Mouse (Mus musculus): ENCODE measurements around the gene Mrps14. TPM values are rescaled to one million over a fixed set of nuclear protein-coding genes. Genes with fewer than 3 reads are reported as not detected.

Gene Mrps14
- 162 and 168 TPM in 2 replicates for polyA plus RNA-seq (2015; fragmentation: Nextera tagmentation; extraction: Ambion mirVana)

- peaks cover 14% of the 10 kb centered on the region for H3K36me3 ChIP-seq
- H3K27ac ChIP-seq = peak within 1 kb of the TSS; percentile 85
- peak within 1 kb of the TSS; percentile 70 for H3K4me2 ChIP-seq
- peaks cover 15% of the 10 kb centered on the region for H3K4me1 ChIP-seq (replicated peaks)
- no peaks in the 10 kb centered on the region for H3K27me3 ChIP-seq
- peak; percentile 100 for ATAC-seq (ENCODE audit: low FRiP score)
- H3K4me3 ChIP-seq = peak within 1 kb of the TSS; percentile 86
- H3K9me3 ChIP-seq = no peaks in the 10 kb centered on the region
- 6% methylated on average over 31 of the region's 31 CpGs for whole genome bisulfite sequencing
- H3K9ac ChIP-seq = peak within 1 kb of the TSS; percentile 88
Observed at GRCm38 (mm10) chr1:160194529-160195336, at the start of gene Mrps14. Gene Mrps14 (plus strand): TSS chr1:160195215.

GRCm38 (mm10) chr1:160145606-160146005, 49.4 kb upstream of the Mrps14 start:
- Histone ChIP-seq H3K36me3 (no peaks in the 10 kb centered on the region), H3K4me2 (no peak overlapping the region), H3K27ac (no peak overlapping the region), H3K27me3 (no peaks in the 10 kb centered on the region), H3K9me3 (no peaks in the 10 kb centered on the region), H3K9ac (no peak overlapping the region), H3K4me3 (no peak overlapping the region), H3K4me1 (replicated peaks) (peaks cover 8% of the 10 kb centered on the region; the same call in 1 of the 2 replicates)
- no peak for ATAC-seq (ENCODE audit: low FRiP score)
- 85% methylated on average over 3 of the region's 3 CpGs for WGBS

- Histone ChIP-seq H3K27me3 (no peaks in the 10 kb centered on the region), H3K9ac (no peak overlapping the region), H3K9me3 (no peaks in the 10 kb centered on the region), H3K36me3 (no peaks in the 10 kb centered on the region), H3K4me3 (no peak overlapping the region), H3K4me1 (replicated peaks) (peaks cover 8% of the 10 kb centered on the region; the same call in 1 of the 2 replicates), H3K4me2 (no peak overlapping the region), H3K27ac (no peak overlapping the region)
- WGBS = 87% methylated on average over 7 of the region's 7 CpGs
- no peak for ATAC-seq (ENCODE audit: low FRiP score)
Observed at GRCm38 (mm10) chr1:160147274-160147673, 47.7 kb upstream of the Mrps14 start.

DNA sequence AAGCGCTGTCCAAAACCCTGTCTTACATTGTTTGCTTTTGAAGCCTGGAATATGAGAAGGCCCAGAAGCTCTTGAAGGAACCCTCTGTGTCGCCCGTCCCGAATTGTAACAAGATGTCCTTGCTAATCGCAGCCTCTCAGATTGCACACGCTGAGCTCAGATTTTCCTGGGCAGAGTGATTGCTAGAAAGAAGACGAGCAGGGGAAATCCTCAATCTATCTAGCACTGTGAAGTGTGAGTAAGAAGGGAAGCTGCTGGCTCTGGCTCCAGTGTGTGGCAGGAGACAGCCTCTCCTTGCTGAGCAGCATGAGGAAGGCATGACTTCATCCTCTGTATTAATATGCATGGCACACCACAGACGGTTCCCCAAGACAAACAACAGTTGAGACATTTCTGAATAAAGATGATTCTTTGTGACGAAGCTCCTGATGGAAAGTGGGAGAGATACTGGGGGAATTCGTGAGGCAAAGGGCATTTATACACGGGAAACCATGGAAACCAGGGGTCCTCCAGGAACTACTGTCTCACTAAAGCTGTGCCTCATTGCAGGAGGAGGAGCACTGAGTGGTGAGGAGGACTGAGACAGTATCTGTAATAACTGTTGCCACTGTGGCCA, 45.6 kb upstream of the Mrps14 start:
- WGBS = 62% methylated on average over 11 of the region's 11 CpGs
- ATAC-seq (ENCODE audit: low FRiP score) = peak; percentile 68; the same call in 1 of the 2 replicates
- no peaks in the 10 kb centered on the region for H3K36me3 ChIP-seq

DNA sequence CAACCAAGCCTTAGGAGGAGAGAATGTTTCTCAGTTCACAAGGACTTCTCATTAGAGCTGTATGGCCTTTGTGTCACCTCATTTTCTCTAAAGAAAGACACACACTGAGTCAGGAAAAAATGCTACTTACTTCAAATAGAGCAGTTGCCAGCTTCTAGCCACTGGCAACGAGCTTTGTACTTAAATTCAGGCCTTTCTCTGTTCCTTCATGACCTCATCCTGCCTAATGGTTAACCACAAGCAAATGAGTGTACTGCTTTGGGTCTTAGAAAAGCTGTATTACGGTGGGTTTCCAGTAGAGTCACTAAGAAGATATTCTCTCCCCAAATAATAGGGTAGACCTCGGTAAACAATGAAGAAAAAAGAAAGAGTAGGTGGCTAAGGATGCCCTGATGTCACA, 44.3 kb upstream of the Mrps14 start:
- WGBS = 74% methylated on average over 3 of the region's 3 CpGs
- Histone ChIP-seq H3K4me1 (replicated peaks) (peaks cover 8% of the 10 kb centered on the region; the same call in 1 of the 2 replicates), H3K4me3 (no peak overlapping the region), H3K4me2 (no peak overlapping the region), H3K9me3 (no peaks in the 10 kb centered on the region), H3K27ac (no peak overlapping the region), H3K9ac (no peak overlapping the region), H3K36me3 (no peaks in the 10 kb centered on the region), H3K27me3 (no peaks in the 10 kb centered on the region)
- no peak for ATAC-seq (ENCODE audit: low FRiP score)

More for the DNA sequence above, 45.6 kb upstream of the Mrps14 start:
- no peaks in the 10 kb centered on the region for H3K27me3 ChIP-seq
- no peaks in the 10 kb centered on the region for H3K9me3 ChIP-seq
- H3K9ac ChIP-seq = no peak overlapping the region
- no peak overlapping the region; the same call in 1 of the 2 replicates for H3K27ac ChIP-seq
- peaks cover 8% of the 10 kb centered on the region; the same call in 1 of the 2 replicates for H3K4me1 ChIP-seq (replicated peaks)
- no peak overlapping the region for H3K4me2 ChIP-seq
- H3K4me3 ChIP-seq = no peak overlapping the region

DNA sequence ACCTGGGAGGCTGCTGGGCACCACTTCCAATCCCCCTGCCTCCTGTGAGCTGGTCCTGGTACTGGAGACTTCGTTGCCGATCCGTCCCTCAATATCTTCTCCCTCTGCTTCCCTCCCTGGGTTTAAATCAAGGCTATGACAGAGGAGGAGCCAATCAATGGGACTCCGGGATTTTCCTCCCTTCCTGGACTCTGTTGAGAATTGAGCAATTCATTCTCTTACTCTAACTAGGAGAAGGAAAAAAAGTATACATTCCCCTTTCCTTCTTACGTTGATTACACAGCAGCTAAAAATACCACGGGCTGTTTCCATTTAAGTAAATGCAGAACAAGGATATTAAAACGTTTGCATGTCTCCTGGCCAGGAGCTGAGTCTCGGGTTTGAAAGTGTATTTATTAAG, 41.5 kb upstream of the Mrps14 start, which contains the start of gene Tnn:
Gene Tnn (minus strand): TSS at position 101 of the 400 bp plus-strand sequence.
- no peaks in the 10 kb centered on the region for H3K36me3 ChIP-seq
- H3K9ac ChIP-seq = no peak within 1 kb of the TSS
- 80% methylated on average over 8 of the region's 8 CpGs for WGBS
- no peak for ATAC-seq (ENCODE audit: low FRiP score)
- peaks cover 8% of the 10 kb centered on the region; the same call in 1 of the 2 replicates for H3K4me1 ChIP-seq (replicated peaks)
- H3K27ac ChIP-seq = no peak within 1 kb of the TSS
- no peaks in the 10 kb centered on the region for H3K27me3 ChIP-seq
- no peak within 1 kb of the TSS for H3K4me3 ChIP-seq
- H3K9me3 ChIP-seq = no peaks in the 10 kb centered on the region
- no peak within 1 kb of the TSS for H3K4me2 ChIP-seq

GRCm38 (mm10) chr1:160158190-160158589, 36.8 kb upstream of the Mrps14 start:
- Histone ChIP-seq H3K27ac (no peak overlapping the region), H3K4me2 (no peak overlapping the region), H3K4me3 (no peak overlapping the region), H3K9ac (no peak overlapping the region), H3K9me3 (no peaks in the 10 kb centered on the region), H3K27me3 (no peaks in the 10 kb centered on the region), H3K36me3 (no peaks in the 10 kb centered on the region), H3K4me1 (replicated peaks) (no peaks in the 10 kb centered on the region)
- WGBS = 95% methylated on average over 2 of the region's 2 CpGs
- no peak for ATAC-seq (ENCODE audit: low FRiP score)

DNA sequence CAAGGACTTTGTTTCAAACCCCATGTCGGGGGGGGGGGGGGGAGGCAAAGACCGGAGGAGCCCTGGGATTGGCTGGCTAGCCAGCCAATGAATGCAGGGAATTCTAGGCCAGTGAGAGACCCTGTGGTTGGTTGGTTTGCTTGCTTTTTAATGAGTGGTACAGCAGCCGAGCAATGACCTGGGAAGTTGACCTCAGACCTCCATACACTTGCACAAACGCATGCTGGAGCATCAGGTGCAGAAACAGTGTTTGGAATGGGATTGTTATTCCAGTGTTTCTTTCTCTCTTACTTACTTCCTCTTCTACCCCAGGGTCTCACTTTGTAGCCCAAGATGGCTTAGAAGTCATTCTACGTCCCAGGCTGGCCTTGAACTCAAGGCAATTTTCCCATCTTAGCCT, 28.4 kb upstream of the Mrps14 start:
- 78% methylated on average over 3 of the region's 5 CpGs for WGBS
- no peaks in the 10 kb centered on the region for H3K9me3 ChIP-seq
- no peak overlapping the region for H3K9ac ChIP-seq
- H3K36me3 ChIP-seq = no peaks in the 10 kb centered on the region
- H3K27me3 ChIP-seq = no peaks in the 10 kb centered on the region
- H3K4me3 ChIP-seq = no peak overlapping the region
- no peak overlapping the region for H3K27ac ChIP-seq
- H3K4me1 ChIP-seq (replicated peaks) = no peaks in the 10 kb centered on the region
- no peak overlapping the region for H3K4me2 ChIP-seq
- ATAC-seq (ENCODE audit: low FRiP score) = no peak

GRCm38 (mm10) chr1:160176903-160177302, 18.1 kb upstream of the Mrps14 start:
- no peaks in the 10 kb centered on the region for H3K36me3 ChIP-seq
- H3K27me3 ChIP-seq = no peaks in the 10 kb centered on the region
- no peak overlapping the region for H3K9ac ChIP-seq
- H3K4me1 ChIP-seq (replicated peaks) = 0 out of 2 replicates have a peak, but pooled peaks cover 3% of the 10 kb centered on the region
- 62% methylated on average over 8 of the region's 8 CpGs for WGBS
- H3K4me3 ChIP-seq = no peak overlapping the region
- no peak for ATAC-seq (ENCODE audit: low FRiP score)
- H3K9me3 ChIP-seq = no peaks in the 10 kb centered on the region
- no peak overlapping the region for H3K27ac ChIP-seq
- no peak overlapping the region for H3K4me2 ChIP-seq

GRCm38 (mm10) chr1:160181216-160181615, 13.8 kb upstream of the Mrps14 start:
- H3K4me3 ChIP-seq = no peak overlapping the region
- no peaks in the 10 kb centered on the region for H3K36me3 ChIP-seq
- no peak overlapping the region for H3K27ac ChIP-seq
- no peaks in the 10 kb centered on the region for H3K9me3 ChIP-seq
- 0 out of 2 replicates have a peak, but pooled peaks cover 5% of the 10 kb centered on the region for H3K4me1 ChIP-seq (replicated peaks)
- no peak for ATAC-seq (ENCODE audit: low FRiP score)
- no peak overlapping the region for H3K4me2 ChIP-seq
- H3K27me3 ChIP-seq = 0 out of 2 replicates have a peak, but pooled peaks cover 2% of the 10 kb centered on the region
- 85% methylated on average over 4 of the region's 4 CpGs for WGBS
- no peak overlapping the region for H3K9ac ChIP-seq

- H3K36me3 ChIP-seq = no peaks in the 10 kb centered on the region
- 15% methylated on average over 5 of the region's 5 CpGs for WGBS
- peak; percentile 84 for ATAC-seq (ENCODE audit: low FRiP score)
Observed at GRCm38 (mm10) chr1:160184506-160184905, 10.5 kb upstream of the Mrps14 start.

DNA sequence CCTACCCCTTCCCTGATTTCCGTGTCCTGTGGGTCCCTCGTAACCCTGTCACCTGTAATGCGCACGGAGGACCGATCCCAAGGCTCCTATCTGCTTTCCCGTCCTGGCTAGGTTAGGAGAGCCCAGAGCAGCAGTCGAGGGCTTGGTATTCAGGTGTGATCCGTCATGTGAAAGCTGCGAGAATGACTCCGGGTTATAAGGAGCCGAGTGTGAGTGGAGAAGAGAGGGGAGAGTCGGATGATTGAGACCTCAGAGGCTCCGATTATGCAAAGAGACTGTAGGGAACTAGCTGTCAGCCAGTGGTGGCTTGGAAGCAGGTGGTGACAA, 285 bp downstream of the Mrps14 start:
- Histone ChIP-seq H3K27ac (peak overlapping the region; percentile 85), H3K4me3 (peak overlapping the region; percentile 86), H3K36me3 (peaks cover 18% of the 10 kb centered on the region), H3K4me2 (peak overlapping the region; percentile 70), H3K27me3 (no peaks in the 10 kb centered on the region), H3K9me3 (no peaks in the 10 kb centered on the region), H3K9ac (peak overlapping the region; percentile 88), H3K4me1 (replicated peaks) (peaks cover 15% of the 10 kb centered on the region)
- ATAC-seq (ENCODE audit: low FRiP score) = peak; percentile 72; the same call in 1 of the 2 replicates
- under 1% methylated on average over 13 of the region's 13 CpGs for WGBS

More at GRCm38 (mm10) chr1:160184506-160184905, 10.5 kb upstream of the Mrps14 start:
- Histone ChIP-seq H3K27ac (no peak overlapping the region), H3K9ac (no peak overlapping the region), H3K4me3 (no peak overlapping the region), H3K4me1 (replicated peaks) (0 out of 2 replicates have a peak, but pooled peaks cover 5% of the 10 kb centered on the region), H3K27me3 (0 out of 2 replicates have a peak, but pooled peaks cover 2% of the 10 kb centered on the region), H3K4me2 (no peak overlapping the region), H3K9me3 (no peaks in the 10 kb centered on the region)
